Mouse (Mus musculus): Measurements from ENCODE around the gene Nkx3-2.

Nkx3-2 gene

GRCm38 (mm10) chr5:41763731-41764721, at the start of gene Nkx3-2:
Gene Nkx3-2, minus strand, starts transcription at chr5:41764501.
- DNase-seq (ENCODE audit: extremely low read depth, insufficient read length, low spot score) = no peak

GRCm38 (mm10) chr5:41812516-41812915, 48.2 kb upstream of the Nkx3-2 start:
- no peak for DNase-seq (ENCODE audit: extremely low read depth, insufficient read length, low spot score)

- no peak for DNase-seq (ENCODE audit: extremely low read depth, insufficient read length, low spot score)
Measured at GRCm38 (mm10) chr5:41811279-41811678, 47.0 kb upstream of the Nkx3-2 start.

DNA sequence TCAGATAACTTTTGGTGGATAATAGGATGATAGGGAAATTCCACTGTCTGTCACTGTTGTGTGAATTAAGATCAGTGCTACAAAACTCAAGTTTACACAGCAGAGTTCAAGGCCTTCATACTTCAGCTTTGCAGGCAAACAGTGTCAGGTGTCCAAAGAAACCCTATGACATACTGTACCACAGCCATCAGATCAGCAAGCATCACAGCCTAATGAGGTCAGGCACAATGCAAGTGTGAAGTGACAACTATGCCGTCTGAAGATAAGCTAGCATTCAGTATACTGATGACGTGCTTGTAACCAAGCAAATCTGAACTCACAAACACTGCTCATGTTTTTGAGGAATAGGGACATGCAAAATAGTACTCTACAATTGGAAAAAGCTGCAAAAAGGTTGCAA, 43.1 kb upstream of the Nkx3-2 start:
- DNase-seq (ENCODE audit: extremely low read depth, insufficient read length, low spot score) = no peak

GRCm38 (mm10) chr5:41806176-41806575, 41.9 kb upstream of the Nkx3-2 start:
- no peak for DNase-seq (ENCODE audit: extremely low read depth, insufficient read length, low spot score)

- DNase-seq (ENCODE audit: extremely low read depth, insufficient read length, low spot score) = no peak
Measured at GRCm38 (mm10) chr5:41805085-41805484, 40.8 kb upstream of the Nkx3-2 start.

GRCm38 (mm10) chr5:41804643-41805042, 40.3 kb upstream of the Nkx3-2 start:
- no peak for DNase-seq (ENCODE audit: extremely low read depth, insufficient read length, low spot score)

DNA sequence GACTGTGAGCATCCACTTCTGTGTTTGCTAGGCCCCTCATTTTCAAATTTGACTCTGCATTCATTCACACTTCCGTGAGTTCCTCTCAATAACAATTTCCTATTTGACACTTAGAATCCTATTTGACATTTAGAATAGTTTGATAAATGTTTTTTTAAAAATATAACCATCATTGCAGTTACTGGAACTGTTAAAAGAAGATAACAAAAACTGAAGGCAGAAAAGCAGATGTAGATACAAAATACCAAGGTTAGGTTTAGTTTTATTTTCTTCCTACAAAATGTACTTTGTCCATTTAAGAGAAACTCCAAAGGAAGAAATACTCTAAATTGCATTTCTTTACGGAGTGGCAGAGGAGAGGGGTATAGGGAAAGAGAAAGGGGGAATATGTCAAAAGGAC, 37.3 kb upstream of the Nkx3-2 start:
- no peak for DNase-seq (ENCODE audit: extremely low read depth, insufficient read length, low spot score)

DNA sequence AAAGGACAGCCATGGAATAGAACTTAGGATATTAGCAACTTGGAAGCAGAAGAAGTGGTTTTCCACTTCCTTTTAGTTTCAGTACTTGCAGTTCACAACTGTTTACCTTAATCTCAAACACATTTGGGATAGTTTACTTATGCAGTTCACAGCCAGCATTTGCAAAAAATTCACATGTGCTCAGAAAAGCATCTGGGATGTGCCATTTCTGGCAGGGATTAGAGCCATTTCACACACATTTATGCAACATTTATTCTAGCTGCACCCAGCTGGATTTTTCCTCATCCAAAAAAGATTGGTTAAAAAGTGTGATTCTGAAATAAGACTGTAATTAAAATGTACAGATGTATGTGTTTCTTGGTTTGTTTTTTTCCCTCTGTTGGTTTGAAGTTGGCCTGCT, 30.1 kb upstream of the Nkx3-2 start:
- DNase-seq (ENCODE audit: extremely low read depth, insufficient read length, low spot score) = no peak

GRCm38 (mm10) chr5:41790517-41790916, 26.2 kb upstream of the Nkx3-2 start:
- no peak for DNase-seq (ENCODE audit: extremely low read depth, insufficient read length, low spot score)

DNA sequence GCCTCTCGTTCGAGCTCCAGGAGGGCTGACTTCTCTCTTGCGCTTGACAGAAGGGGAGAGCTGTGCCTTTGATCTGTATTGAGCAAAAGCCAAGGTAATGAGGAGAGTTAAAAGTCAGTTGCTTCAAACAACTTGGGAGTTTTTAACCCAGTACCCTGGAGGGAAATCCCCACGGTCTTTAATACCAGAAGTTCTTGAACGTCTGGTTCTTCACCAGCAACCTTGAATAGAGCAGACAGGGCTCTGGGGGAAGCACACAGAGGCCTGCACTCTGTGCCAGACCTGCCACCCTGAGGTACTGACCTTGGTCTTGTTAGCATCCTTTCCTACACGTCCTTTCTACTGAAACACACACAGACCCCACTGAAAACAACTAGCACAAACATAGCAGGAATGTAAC, 24.6 kb upstream of the Nkx3-2 start:
- no peak for DNase-seq (ENCODE audit: extremely low read depth, insufficient read length, low spot score)

GRCm38 (mm10) chr5:41781890-41782289, 17.6 kb upstream of the Nkx3-2 start:
- no peak for DNase-seq (ENCODE audit: extremely low read depth, insufficient read length, low spot score)

DNA sequence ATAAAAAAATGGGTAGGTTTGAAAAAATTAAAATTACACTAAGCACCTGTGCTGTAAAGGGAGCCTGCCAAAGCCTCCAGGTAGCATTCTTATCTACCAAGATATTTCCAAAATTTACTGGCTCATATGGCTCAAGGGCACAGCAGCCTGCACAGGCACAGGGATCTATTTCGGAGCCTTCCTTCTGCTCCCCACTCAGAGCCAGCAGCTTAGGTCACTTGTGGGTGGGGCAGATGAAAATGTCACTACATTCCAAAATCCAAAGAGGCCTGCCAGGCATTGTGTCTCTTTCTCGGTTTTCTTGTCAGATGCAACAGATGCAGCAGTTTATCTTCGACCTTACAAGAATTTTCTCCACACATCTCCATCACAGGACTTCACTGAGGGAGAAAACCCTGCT, 15.7 kb upstream of the Nkx3-2 start:
- DNase-seq (ENCODE audit: extremely low read depth, insufficient read length, low spot score) = no peak

- no peak for DNase-seq (ENCODE audit: extremely low read depth, insufficient read length, low spot score)
Measured at GRCm38 (mm10) chr5:41775728-41776127, 11.4 kb upstream of the Nkx3-2 start.

DNA sequence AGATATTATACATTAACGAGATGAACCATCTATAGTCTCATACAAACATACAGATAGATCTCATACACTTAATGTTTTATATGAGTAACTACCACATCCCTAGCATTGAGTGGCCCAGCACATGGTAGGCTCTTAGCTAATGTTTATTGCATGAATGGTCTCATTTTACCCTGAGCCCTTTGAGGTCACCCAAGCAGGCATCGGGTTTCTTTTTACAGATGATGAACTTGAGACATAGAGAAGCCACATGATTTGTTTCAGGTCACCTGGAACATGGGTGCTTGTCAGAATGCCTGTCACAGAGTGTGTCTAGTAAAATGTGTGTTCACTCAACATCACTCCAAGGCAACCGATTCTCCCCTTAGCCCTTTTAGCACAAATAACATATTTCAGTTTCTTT, 11.0 kb upstream of the Nkx3-2 start:
- DNase-seq (ENCODE audit: extremely low read depth, insufficient read length, low spot score) = no peak

DNA sequence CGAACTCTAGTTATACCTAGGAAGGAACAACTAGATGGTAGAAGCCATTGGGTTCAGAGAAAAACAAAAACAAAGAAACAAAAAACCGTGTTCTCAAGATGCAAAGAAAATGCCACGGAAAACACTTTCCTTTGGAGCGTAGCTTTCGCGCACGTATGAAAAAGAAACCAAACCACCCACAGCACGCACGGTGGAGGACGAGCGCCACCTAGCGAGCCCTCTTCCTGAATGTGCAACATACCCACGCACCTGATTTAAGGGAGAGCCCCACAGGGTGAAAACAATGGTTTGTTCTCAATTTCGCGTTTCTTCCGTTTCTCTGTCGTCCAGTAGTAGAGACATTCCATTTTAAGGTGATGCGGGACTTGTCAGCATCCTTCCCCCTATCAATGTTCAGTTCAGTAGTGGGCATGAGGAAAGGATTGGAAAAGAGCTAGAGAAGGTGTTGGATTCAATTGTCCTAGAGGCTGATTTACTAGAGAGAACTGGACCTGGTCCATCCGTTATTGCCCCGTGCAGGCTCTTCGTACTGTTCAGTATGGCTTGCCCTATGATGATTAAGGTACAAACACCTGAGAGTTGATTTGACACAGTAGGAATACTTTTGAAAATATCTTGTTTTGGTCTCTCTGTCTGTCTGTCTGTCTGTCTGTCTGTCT, 4.2 kb upstream of the Nkx3-2 start:
- DNase-seq (ENCODE audit: extremely low read depth, insufficient read length, low spot score) = peak; percentile 55

DNA sequence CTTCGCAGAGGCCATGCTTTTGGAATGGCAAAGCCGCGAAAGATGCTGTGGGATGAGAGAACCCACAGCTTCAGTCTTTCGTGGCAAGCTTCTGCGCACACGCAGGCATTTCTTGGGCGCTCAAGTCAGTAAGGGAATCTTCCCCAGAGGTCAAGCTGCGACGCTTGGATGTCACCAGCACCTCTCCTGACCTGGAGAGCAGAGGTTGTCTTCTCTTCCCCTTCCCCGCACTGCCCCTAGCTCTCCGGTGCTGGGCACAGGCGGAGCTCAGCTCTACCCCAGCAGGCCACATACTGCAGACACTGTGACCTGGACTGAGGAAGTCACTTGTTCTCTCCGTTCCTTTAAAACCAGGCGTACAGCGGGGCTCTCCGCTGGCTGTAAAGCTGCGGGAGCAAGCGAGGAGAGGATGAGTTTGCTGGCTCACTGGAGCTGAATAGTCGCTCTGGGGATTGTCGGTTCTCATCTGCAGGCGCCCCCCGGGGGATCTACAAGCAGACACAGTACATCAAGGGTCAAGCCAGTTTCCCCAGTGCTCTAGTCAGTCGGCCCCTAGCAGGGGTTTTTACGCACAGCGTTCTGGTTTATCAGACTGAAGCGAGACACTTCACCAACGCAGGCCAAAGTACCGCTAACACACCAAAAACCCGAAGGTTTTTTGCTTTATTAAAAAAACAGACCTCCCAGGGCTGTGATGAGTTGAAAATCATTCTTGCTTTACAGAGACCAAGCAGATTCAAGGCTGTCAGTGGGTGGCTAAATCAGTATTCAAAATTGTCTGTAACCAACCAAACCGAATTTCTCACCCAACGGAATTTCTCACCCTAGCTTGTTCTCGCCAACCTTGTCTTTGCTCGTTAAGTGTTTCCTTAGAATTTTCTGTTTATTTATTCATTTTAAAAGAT, 3.2 kb upstream of the Nkx3-2 start:
- DNase-seq (ENCODE audit: extremely low read depth, insufficient read length, low spot score) = no peak

DNA sequence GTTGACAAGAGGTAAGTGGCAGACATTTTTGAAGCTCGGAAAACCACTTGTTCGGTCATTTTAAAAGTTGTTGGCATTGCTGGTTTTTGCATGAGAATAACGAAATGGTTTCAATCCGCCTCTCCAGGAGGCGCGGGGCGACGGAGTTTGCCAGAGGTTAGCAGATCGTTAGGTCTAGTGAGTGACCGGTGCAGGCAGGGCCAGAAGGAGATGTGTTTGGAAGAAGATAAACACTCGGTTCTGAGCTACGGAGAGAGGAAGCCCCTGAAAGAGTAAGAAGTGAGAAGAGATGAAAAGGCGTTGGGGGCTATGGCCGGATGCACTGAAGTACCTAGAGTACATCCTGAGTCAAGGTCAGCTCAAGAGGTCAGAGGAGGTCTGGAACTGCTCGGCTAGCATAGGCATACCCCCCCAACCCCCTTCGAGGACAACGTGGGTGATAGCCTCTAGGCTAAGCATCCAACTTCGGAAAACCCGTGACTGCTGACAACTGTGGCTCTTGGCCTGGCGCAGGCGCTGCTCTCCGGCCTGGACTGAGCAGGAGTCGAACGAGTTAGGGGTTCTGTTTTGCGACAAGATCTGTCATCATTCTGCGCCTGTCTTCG, 2.2 kb upstream of the Nkx3-2 start:
- no peak for DNase-seq (ENCODE audit: extremely low read depth, insufficient read length, low spot score)

GRCm38 (mm10) chr5:41765626-41766405, 1.5 kb upstream of the Nkx3-2 start:
- no peak for DNase-seq (ENCODE audit: extremely low read depth, insufficient read length, low spot score)

All from 3134 (cell line).